Mouse (Mus musculus): Measurements from ENCODE around the gene Hsd3b6. TPM values are rescaled to one million over a fixed set of nuclear protein-coding genes. Genes with fewer than 3 reads are reported as not detected.

Hsd3b6 gene
- polyA plus RNA-seq, 1 experiment = 1.2 TPM

DNA sequence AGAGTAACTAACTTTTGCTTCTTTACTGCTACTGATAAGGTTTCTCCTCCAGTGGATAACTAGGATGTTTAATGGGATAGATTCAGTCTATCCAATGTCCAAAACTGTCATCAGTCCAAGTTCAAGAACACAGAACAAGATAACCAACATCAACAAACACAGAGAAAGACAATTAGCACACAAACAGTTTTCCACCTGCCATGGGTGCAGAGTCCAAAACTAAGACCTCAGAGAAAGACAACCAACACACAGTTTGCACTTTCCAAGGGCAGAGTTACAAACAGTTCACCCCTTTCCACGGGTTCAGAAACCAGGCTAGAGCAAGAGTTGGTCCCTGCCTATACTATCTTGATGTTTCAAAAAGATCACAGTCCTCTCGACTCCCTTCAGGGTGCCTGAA, 27.7 kb downstream of the Hsd3b6 start:
- TF ChIP-seq CTCF (IDR thresholded peaks at IDR 0.05; ENCODE audit: borderline replicate concordance, extremely low read depth, insufficient read depth, insufficient read length) = no peak
- no peak for TF ChIP-seq POLR2A (IDR thresholded peaks at IDR 0.05; ENCODE audit: borderline replicate concordance, extremely low read depth, insufficient read depth, insufficient read length, poor library complexity, severe bottlenecking)
- DNase-seq (ENCODE audit: low read depth) = no peak

DNA sequence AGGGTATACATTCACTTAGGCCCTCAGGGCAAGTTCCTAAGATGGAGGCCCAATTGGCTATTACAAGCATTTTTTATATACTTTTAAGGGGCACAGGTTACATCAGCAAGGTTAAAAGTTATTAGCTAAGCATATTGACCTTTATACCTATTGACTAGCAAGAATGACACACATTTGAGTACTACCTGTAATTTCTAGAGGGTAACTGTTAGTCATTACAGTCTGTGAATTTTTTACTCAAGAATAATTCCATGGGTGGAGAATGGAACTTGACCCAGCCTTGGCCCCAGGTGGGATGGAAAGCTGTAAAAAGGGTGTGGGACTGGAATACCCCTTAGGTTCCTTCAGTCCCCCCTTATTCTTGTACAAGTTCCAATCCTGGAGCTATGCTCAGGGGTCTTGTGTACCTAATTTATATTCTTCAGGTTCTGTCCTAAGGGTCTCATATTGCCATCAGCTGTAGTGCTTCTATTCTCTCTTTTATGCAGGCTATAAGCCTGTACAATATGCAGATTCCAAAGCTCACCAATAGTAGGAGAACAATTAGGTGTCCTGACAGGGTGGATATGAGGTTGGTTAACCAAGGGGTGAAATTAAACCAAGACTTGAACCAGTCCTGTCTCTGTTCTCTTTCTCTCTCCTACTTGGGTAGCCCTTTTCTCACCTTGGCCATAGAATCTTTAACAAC, 31.9 kb downstream of the Hsd3b6 start:
- DNase-seq (ENCODE audit: low read depth) = no peak
- no peak for TF ChIP-seq CTCF (IDR thresholded peaks at IDR 0.05; ENCODE audit: borderline replicate concordance, extremely low read depth, insufficient read depth, insufficient read length)
- no peak for TF ChIP-seq POLR2A (IDR thresholded peaks at IDR 0.05; ENCODE audit: borderline replicate concordance, extremely low read depth, insufficient read depth, insufficient read length, poor library complexity, severe bottlenecking)

- no peak for DNase-seq (ENCODE audit: low read depth)
- no peak for TF ChIP-seq CTCF (IDR thresholded peaks at IDR 0.05; ENCODE audit: borderline replicate concordance, extremely low read depth, insufficient read depth, insufficient read length)
- TF ChIP-seq POLR2A (IDR thresholded peaks at IDR 0.05; ENCODE audit: borderline replicate concordance, extremely low read depth, insufficient read depth, insufficient read length, poor library complexity, severe bottlenecking) = no peak
Measured at GRCm38 (mm10) chr3:98780921-98781320, 33.3 kb downstream of the Hsd3b6 start.

DNA sequence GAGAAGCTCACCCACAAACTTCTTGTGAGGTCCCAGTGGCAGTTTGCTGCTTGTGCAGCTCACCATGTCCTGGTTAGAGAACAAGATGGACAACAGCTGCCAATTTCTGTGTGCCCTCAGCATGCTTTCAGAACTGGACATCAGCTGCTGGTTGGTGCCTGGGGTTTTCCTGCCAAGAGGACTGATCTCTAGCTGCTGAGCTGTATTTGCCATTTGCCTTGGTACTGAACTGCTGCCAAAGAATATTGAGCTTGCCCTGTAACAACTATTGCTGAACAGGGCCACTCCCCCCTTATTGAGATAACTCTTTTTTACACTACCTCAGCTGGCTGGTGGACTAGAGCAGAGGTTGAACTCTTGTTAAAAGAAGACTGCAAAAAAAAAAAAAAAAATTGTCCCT, 50.1 kb downstream of the Hsd3b6 start:
- no peak for DNase-seq (ENCODE audit: low read depth)

GRCm38 (mm10) chr3:98756836-98757235, 57.4 kb downstream of the Hsd3b6 start:
- no peak for DNase-seq (ENCODE audit: low read depth)
- TF ChIP-seq CTCF (IDR thresholded peaks at IDR 0.05; ENCODE audit: borderline replicate concordance, extremely low read depth, insufficient read depth, insufficient read length) (no peak), POLR2A (IDR thresholded peaks at IDR 0.05; ENCODE audit: borderline replicate concordance, extremely low read depth, insufficient read depth, insufficient read length, poor library complexity, severe bottlenecking) (no peak)

More for the DNA sequence above, 50.1 kb downstream of the Hsd3b6 start:
- TF ChIP-seq POLR2A (IDR thresholded peaks at IDR 0.05; ENCODE audit: borderline replicate concordance, extremely low read depth, insufficient read depth, insufficient read length, poor library complexity, severe bottlenecking) (no peak), CTCF (IDR thresholded peaks at IDR 0.05; ENCODE audit: borderline replicate concordance, extremely low read depth, insufficient read depth, insufficient read length) (no peak)

Other genes with a start within 250 kb of the Hsd3b6 start
- gene Gm10681, start 225.6 kb downstream of the Hsd3b6 start, polyA plus RNA-seq (2012; rRNA removed) = not detected in 2 replicates
- not detected in 2 replicates for gene Hsd3b5, start 184.2 kb downstream of the Hsd3b6 start, polyA plus RNA-seq (2012; rRNA removed)
- 0.08 TPM in 1 of 2 replicates, not detected in the other for gene Hsd3b2, start 89.9 kb downstream of the Hsd3b6 start, polyA plus RNA-seq (2012; rRNA removed)
- gene Hsd3b3, start 51.3 kb downstream of the Hsd3b6 start, polyA plus RNA-seq (2012; rRNA removed) = not detected in 2 replicates
- gene Hsd3b1, start 45.4 kb upstream of the Hsd3b6 start, polyA plus RNA-seq (2012; rRNA removed) = 0.08 TPM in 1 of 2 replicates, not detected in the other
- gene Hao2, start 78.8 kb upstream of the Hsd3b6 start, polyA plus RNA-seq (2012; rRNA removed) = not detected in 2 replicates